Mouse (Mus musculus): ENCODE data around the gene Col6a3. TPM values are rescaled to one million over a fixed set of nuclear protein-coding genes. Genes with fewer than 3 reads are reported as not detected.

Gene Col6a3
- polyA plus RNA-seq, 1 experiment = not detected

GRCm38 (mm10) chr1:90740216-90741170, 103.3 kb downstream of the Col6a3 start:
- no peaks in the 10 kb centered on the region for H3K4me1 ChIP-seq
- peaks cover 4% of the 10 kb centered on the region for H3K27me3 ChIP-seq (replicated peaks)
- no peak overlapping the region for H3K4me3 ChIP-seq (replicated peaks)
- no peaks in the 10 kb centered on the region for H3K9me3 ChIP-seq
- no peaks in the 10 kb centered on the region for H3K36me3 ChIP-seq (replicated peaks; ENCODE audit: low read length)
- TF ChIP-seq FLI1 (IDR thresholded peaks at IDR 0.05; ENCODE audit: low read length) (no peak), GATA1 (IDR thresholded peaks at IDR 0.05; ENCODE audit: borderline replicate concordance, low read length) (no peak)

GRCm38 (mm10) chr1:90738913-90739312, 104.9 kb downstream of the Col6a3 start:
- Histone ChIP-seq H3K36me3 (replicated peaks; ENCODE audit: low read length) (no peaks in the 10 kb centered on the region), H3K27me3 (replicated peaks) (peaks cover 6% of the 10 kb centered on the region), H3K4me3 (replicated peaks) (no peak overlapping the region), H3K4me1 (no peaks in the 10 kb centered on the region), H3K9me3 (no peaks in the 10 kb centered on the region)
- TF ChIP-seq FLI1 (IDR thresholded peaks at IDR 0.05; ENCODE audit: low read length) = no peak
- TF ChIP-seq GATA1 (IDR thresholded peaks at IDR 0.05; ENCODE audit: borderline replicate concordance, low read length) = no peak

GRCm38 (mm10) chr1:90729466-90729865, 114.3 kb downstream of the Col6a3 start:
- Histone ChIP-seq H3K27me3 (replicated peaks) (peaks cover 4% of the 10 kb centered on the region), H3K4me1 (no peaks in the 10 kb centered on the region), H3K36me3 (replicated peaks; ENCODE audit: low read length) (no peaks in the 10 kb centered on the region), H3K4me3 (replicated peaks) (no peak overlapping the region), H3K9me3 (no peaks in the 10 kb centered on the region)
- TF ChIP-seq FLI1 (IDR thresholded peaks at IDR 0.05; ENCODE audit: low read length) = no peak
- TF ChIP-seq GATA1 (IDR thresholded peaks at IDR 0.05; ENCODE audit: borderline replicate concordance, low read length) = no peak

GRCm38 (mm10) chr1:90723754-90724153, 120.0 kb downstream of the Col6a3 start:
- no peaks in the 10 kb centered on the region for H3K27me3 ChIP-seq (replicated peaks)
- no peaks in the 10 kb centered on the region for H3K9me3 ChIP-seq
- TF ChIP-seq FLI1 (IDR thresholded peaks at IDR 0.05; ENCODE audit: low read length) (no peak), GATA1 (IDR thresholded peaks at IDR 0.05; ENCODE audit: borderline replicate concordance, low read length) (no peak)
- H3K4me3 ChIP-seq (replicated peaks) = no peak overlapping the region
- H3K4me1 ChIP-seq = no peaks in the 10 kb centered on the region
- H3K36me3 ChIP-seq (replicated peaks; ENCODE audit: low read length) = no peaks in the 10 kb centered on the region

GRCm38 (mm10) chr1:90723325-90723724, 120.4 kb downstream of the Col6a3 start:
- no peaks in the 10 kb centered on the region for H3K27me3 ChIP-seq (replicated peaks)
- H3K4me1 ChIP-seq = no peaks in the 10 kb centered on the region
- TF ChIP-seq FLI1 (IDR thresholded peaks at IDR 0.05; ENCODE audit: low read length) (no peak), GATA1 (IDR thresholded peaks at IDR 0.05; ENCODE audit: borderline replicate concordance, low read length) (no peak)
- H3K36me3 ChIP-seq (replicated peaks; ENCODE audit: low read length) = no peaks in the 10 kb centered on the region
- H3K4me3 ChIP-seq (replicated peaks) = no peak overlapping the region
- no peaks in the 10 kb centered on the region for H3K9me3 ChIP-seq

GRCm38 (mm10) chr1:90722021-90722420, 121.8 kb downstream of the Col6a3 start:
- Histone ChIP-seq H3K9me3 (no peaks in the 10 kb centered on the region), H3K36me3 (replicated peaks; ENCODE audit: low read length) (no peaks in the 10 kb centered on the region), H3K27me3 (replicated peaks) (no peaks in the 10 kb centered on the region), H3K4me3 (replicated peaks) (no peak overlapping the region), H3K4me1 (no peaks in the 10 kb centered on the region)
- TF ChIP-seq FLI1 (IDR thresholded peaks at IDR 0.05; ENCODE audit: low read length) = no peak
- TF ChIP-seq GATA1 (IDR thresholded peaks at IDR 0.05; ENCODE audit: borderline replicate concordance, low read length) = no peak

GRCm38 (mm10) chr1:90720610-90721241, 123.0 kb downstream of the Col6a3 start:
- H3K4me1 ChIP-seq = no peaks in the 10 kb centered on the region
- H3K4me3 ChIP-seq (replicated peaks) = no peak overlapping the region
- H3K36me3 ChIP-seq (replicated peaks; ENCODE audit: low read length) = no peaks in the 10 kb centered on the region
- no peaks in the 10 kb centered on the region for H3K9me3 ChIP-seq
- TF ChIP-seq GATA1 (IDR thresholded peaks at IDR 0.05; ENCODE audit: borderline replicate concordance, low read length) (no peak), FLI1 (IDR thresholded peaks at IDR 0.05; ENCODE audit: low read length) (no peak)
- peaks cover 2% of the 10 kb centered on the region for H3K27me3 ChIP-seq (replicated peaks)

- H3K36me3 ChIP-seq (replicated peaks; ENCODE audit: low read length) = no peaks in the 10 kb centered on the region
- no peaks in the 10 kb centered on the region for H3K9me3 ChIP-seq
- H3K27me3 ChIP-seq (replicated peaks) = peaks cover 2% of the 10 kb centered on the region
- no peaks in the 10 kb centered on the region for H3K4me1 ChIP-seq
- no peak for TF ChIP-seq FLI1 (IDR thresholded peaks at IDR 0.05; ENCODE audit: low read length)
- TF ChIP-seq GATA1 (IDR thresholded peaks at IDR 0.05; ENCODE audit: borderline replicate concordance, low read length) = no peak
- H3K4me3 ChIP-seq (replicated peaks) = no peak overlapping the region
Measured at GRCm38 (mm10) chr1:90718826-90719550, 124.8 kb downstream of the Col6a3 start.

GRCm38 (mm10) chr1:90716258-90716657, 127.5 kb downstream of the Col6a3 start:
- peaks cover 2% of the 10 kb centered on the region for H3K27me3 ChIP-seq (replicated peaks)
- no peaks in the 10 kb centered on the region for H3K9me3 ChIP-seq
- TF ChIP-seq GATA1 (IDR thresholded peaks at IDR 0.05; ENCODE audit: borderline replicate concordance, low read length) (no peak), FLI1 (IDR thresholded peaks at IDR 0.05; ENCODE audit: low read length) (no peak)

More at GRCm38 (mm10) chr1:90716258-90716657, 127.5 kb downstream of the Col6a3 start:
- Histone ChIP-seq H3K4me3 (replicated peaks) (no peak overlapping the region), H3K4me1 (no peaks in the 10 kb centered on the region), H3K36me3 (replicated peaks; ENCODE audit: low read length) (no peaks in the 10 kb centered on the region)

Other genes with a start within 250 kb of the Col6a3 start
- gene Cops8, start 241.0 kb downstream of the Col6a3 start, polyA plus RNA-seq (2012; ENCODE audit: insufficient read depth, low replicate concordance) = 8.6 TPM in 1 of 2 replicates, not detected in the other
- gene Mlph, start 71.1 kb upstream of the Col6a3 start, polyA plus RNA-seq (2012; ENCODE audit: insufficient read depth, low replicate concordance) = not detected in 2 replicates
- not detected in 2 replicates for gene Prlh, start 109.1 kb upstream of the Col6a3 start, polyA plus RNA-seq (2012; ENCODE audit: insufficient read depth, low replicate concordance)
- 3.4 TPM in 1 of 2 replicates, not detected in the other for gene Rab17, start 125.7 kb upstream of the Col6a3 start, polyA plus RNA-seq (2012; ENCODE audit: insufficient read depth, low replicate concordance)
- 1.9 and 12.2 TPM in 2 replicates for gene Lrrfip1, start 154.8 kb upstream of the Col6a3 start, polyA plus RNA-seq (2012; ENCODE audit: insufficient read depth, low replicate concordance)

All from megakaryocyte, embryonic 14.5 days (primary cell).